Mouse (Mus musculus): Measurements from ENCODE around the gene Nr2e3.
"Not testable (repeated sequence)": the region's sequence is repeated elsewhere in the genome, so short reads cannot be mapped to it uniquely, and the experiment has no call there.

The Nr2e3 gene

DNA sequence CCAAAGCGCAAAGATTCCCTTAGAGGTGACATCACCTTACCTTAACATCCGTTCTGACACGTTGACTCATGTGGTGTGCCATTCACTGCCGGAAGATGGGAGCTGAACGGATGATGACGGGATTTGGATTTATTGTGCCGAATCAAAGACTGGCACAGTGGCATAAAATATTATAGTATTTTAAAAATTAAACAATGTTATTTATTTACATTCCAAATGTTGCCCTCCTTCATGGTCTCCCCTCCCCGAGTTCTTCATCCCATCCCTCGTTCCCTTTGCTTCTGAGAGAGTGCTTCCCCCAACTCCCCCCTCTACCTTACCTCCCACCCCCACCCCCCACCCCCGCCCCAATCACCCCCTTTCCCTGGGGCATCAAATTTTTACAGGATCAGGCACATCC, at the start of gene Nr2e3:
Gene Nr2e3, minus strand, starts transcription at position 101 of the 400 bp plus-strand sequence.
- in situ Hi-C loops (cut with MboI, MseI), result loop anchor here in 1 of 2 experiments (5.0 kb wide), 1 partner anchor 223 kb away; no protein-coding TSS in a partner anchor

GRCm38 (mm10) chr9:60008936-60009335, 48.5 kb upstream of the Nr2e3 start:
- in situ Hi-C loops (cut with MboI, MseI), result loop anchor here in 1 of 2 experiments (10.0 kb wide), 1 partner anchor 1824 kb away; no protein-coding TSS in a partner anchor

GRCm38 (mm10) chr9:60002323-60002722, 41.9 kb upstream of the Nr2e3 start:
- in situ Hi-C loops (cut with MboI, MseI), result loop anchor here in 1 of 2 experiments (10.0 kb wide), 1 partner anchor 1818 kb away; no protein-coding TSS in a partner anchor

- in situ Hi-C loops (cut with MboI, MseI), result loop anchor here in 1 of 2 experiments (10.0 kb wide), 1 partner anchor 1817 kb away; no protein-coding TSS in a partner anchor
Measured at GRCm38 (mm10) chr9:60001444-60001843, 41.0 kb upstream of the Nr2e3 start.

DNA sequence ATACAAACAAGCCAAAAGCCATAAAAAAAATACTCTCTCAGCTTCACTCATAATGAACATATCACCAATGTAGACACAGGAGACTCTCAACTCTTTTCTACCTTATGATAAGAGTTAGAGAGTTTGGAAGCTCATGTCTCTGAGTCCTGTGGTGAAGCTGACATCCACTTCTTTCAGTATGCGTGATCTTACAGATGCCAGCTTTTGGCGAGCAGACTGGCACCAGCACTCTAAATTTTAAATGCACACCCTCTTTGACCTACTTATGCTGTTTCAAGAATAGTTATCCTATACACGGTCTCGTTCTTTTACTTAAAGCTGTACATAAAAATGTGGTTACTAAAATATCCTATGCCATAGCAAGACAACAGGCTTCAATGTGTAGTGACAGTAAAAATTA, 37.3 kb upstream of the Nr2e3 start:
- in situ Hi-C loops (cut with MboI, MseI), result no loop called here

GRCm38 (mm10) chr9:59991407-59991806, 30.9 kb upstream of the Nr2e3 start:
- in situ Hi-C loops (cut with MboI, MseI), result no loop called here

GRCm38 (mm10) chr9:59989864-59990263, 29.4 kb upstream of the Nr2e3 start:
- in situ Hi-C loops (cut with MboI, MseI), result no loop called here

DNA sequence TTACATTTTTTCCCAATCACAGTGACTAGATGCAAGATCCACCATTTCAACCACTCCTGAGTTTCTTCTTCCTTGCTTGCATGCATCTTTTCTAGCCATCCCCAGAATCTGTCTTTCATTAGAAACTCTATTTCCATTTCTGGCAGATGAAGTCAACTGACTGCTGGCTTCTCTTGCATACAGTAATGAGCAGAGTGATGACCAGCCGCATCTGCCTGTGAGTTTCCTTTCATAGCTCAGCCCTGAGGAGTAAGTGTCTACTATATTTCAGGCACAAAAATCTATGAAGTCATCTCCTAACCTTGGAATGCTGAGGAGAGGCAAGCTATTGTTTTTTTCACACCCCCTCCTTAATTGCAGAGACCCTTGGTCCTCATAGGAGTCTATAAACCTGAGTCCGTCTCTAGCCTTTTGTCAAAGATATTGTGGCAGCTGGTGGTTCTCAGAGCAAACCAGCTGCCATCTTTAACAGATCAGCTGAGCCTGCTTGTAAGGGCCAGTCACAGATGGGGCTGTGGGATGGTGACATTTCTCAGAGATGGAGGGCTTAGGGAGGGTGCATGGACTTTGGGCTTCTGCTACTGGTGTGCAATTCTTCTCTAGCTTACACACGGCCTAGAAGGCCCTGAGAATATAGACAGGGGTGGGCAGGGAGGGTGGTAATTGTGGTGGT, 25.6 kb upstream of the Nr2e3 start:
- in situ Hi-C loops (cut with MboI, MseI), result no loop called here

- in situ Hi-C loops (cut with MboI, MseI), result no loop called here
Measured at GRCm38 (mm10) chr9:59981116-59981515, 20.7 kb upstream of the Nr2e3 start.

DNA sequence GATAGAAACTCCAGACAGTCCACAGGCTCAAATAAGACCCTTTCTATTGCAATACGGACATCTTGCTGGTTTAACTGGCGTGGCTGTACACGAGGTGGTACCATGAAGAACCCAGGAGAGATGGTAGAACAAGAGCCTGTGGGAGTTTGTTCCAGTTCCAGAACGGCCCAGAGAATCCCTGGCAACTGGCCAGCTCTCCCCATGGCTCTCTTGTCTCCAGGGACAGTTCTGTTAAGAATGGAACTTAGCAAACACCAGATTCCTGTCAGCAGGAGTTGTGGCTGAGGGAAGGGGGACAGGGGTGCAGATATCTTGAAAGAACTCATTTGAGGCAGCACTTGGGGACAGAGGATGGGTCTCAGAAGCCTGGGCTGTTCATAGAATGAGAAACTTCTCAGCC, 10.8 kb upstream of the Nr2e3 start:
- in situ Hi-C loops (cut with MboI, MseI), result no loop called here

GRCm38 (mm10) chr9:59969383-59969782, 8.9 kb upstream of the Nr2e3 start:
- in situ Hi-C loops (cut with MboI, MseI), result no loop called here

GRCm38 (mm10) chr9:59965046-59965445, 4.6 kb upstream of the Nr2e3 start:
- in situ Hi-C loops (cut with MboI, MseI), result no loop called here

- in situ Hi-C loops (cut with MboI, MseI), result loop anchor here in 1 of 2 experiments (5.0 kb wide), 1 partner anchor 227 kb away; no protein-coding TSS in a partner anchor
Measured at GRCm38 (mm10) chr9:59964367-59964766, 3.9 kb upstream of the Nr2e3 start.

DNA sequence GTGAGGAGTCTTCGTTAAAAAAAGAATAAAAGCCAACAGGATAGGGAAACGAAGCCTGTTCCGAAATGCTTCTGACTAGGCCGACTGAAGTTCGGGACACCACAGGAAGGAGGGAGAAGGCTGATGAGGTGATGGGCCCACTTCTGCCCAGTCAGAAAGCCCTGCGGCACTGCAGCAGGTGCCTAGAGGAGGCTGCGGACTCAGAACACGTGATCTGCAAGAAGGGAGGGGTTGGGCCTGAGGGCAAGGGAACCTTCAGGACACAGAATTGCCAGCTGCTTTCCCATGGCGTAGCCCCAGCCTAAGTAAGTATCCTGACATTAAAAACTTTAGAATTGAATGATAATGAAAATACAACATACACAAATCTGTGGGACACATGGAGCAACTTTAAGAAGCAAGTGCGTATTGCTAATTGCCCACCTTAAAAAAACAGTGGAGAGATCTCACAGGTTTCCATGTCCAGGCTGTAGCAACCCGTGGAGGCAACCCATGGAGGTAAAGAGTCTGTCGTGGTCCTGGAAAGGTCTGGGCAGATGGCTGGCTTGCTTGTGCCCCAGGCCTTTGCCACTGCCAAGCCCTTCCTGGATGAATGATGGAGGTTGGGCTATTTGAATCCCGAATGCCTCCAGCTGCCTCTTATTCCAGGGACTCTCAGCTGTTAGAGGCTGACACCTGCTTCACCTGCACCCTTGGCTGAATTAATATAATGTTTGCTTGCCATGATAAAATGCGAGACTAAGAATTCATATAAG, 919 bp upstream of the Nr2e3 start:
- in situ Hi-C loops (cut with MboI, MseI), result loop anchor here in 1 of 2 experiments (5.0 kb wide), 1 partner anchor 224 kb away; no protein-coding TSS in a partner anchor

- in situ Hi-C loops (cut with MboI, MseI), result no loop called here
Measured at GRCm38 (mm10) chr9:59959276-59959675, 1.2 kb downstream of the Nr2e3 start.

GRCm38 (mm10) chr9:59958115-59958514, 2.3 kb downstream of the Nr2e3 start:
- in situ Hi-C loops (cut with MboI, MseI), result not testable (repeated sequence)

DNA sequence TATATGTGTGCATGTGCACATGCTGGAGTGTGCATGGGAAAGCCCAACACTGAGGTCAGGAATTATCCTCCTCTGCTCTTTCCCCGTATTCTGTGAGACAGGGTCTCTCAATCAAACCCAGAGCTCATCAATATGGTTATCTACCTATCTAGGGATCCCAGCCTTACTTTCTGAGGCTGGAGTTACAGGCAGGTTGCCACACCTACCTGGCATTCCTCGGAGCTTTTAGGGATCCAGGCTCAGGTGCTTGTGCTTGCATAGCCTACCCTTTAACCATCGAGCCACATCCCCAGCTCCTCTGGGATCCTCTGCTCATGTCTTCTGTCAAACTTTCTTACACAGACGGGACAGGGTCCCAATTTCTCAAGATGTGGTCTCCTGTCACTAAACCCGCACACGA, 4.0 kb downstream of the Nr2e3 start:
- in situ Hi-C loops (cut with MboI, MseI), result no loop called here

DNA sequence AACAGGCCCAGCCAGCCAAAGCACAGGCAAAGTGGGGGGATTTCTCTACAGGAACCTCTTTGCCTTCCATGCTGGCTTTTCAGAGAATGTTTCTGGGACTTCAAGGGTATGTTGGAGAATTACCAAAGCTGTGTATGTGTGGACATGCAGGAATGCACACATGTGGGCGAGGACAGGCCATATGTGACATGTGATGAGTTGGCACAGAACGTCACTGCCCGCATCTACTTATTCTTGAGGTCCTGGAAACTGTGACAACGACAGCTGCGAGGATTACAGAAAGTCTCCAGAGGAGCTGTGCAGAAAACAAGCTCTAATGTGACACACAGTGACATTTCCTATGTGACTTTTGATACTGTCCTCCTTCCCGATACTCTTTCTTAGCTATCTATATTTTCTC, 4.8 kb downstream of the Nr2e3 start:
- in situ Hi-C loops (cut with MboI, MseI), result no loop called here

DNA sequence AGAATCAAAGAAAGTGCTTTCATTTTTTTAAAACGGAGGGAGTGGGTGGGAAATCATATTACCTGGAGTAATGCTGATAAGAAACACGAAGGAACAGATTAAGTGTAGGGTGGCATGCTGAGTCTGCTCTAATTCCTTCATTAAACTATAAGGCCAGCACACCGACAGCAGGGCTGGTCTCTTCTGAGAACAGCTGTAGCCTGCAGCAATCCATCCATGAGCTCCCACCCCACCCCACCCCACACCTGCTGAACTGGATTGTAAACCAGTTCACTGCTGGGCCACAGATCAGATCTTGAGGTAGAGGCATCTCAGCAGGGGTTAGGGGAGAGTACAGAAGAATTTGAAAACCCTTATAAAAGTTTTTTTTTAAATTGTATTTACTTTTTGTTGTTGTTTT, 5.3 kb downstream of the Nr2e3 start:
- in situ Hi-C loops (cut with MboI, MseI), result no loop called here

DNA sequence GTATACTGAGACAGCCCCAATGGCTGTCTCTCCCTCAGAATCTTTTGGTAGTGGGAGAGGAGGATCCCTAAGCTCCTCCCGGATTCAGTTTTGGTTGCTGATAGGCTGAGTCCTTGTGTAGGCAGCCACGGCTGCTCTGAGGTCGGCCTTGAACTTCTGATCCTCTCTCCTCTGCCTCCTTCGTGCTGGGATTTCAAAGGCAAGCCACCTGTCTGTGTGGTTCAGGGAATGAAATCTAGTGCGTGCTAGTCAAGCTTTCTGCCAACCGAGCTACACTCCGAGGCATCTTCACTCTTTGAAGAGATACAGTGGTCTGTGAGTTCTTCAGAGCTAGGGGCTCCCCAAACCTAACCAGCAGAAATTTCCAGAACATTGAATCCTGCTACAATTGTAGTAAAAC, 6.9 kb downstream of the Nr2e3 start:
- in situ Hi-C loops (cut with MboI, MseI), result no loop called here

GRCm38 (mm10) chr9:59952515-59953070, 7.9 kb downstream of the Nr2e3 start:
- in situ Hi-C loops (cut with MboI, MseI), result no loop called here

- in situ Hi-C loops (cut with MboI, MseI), result no loop called here
Measured at GRCm38 (mm10) chr9:59951943-59952342, 8.5 kb downstream of the Nr2e3 start.
